Mouse (Mus musculus) kidney, embryonic 15.5 days (tissue): ENCODE measurements around the gene Vdr. TPM values are rescaled to one million over a fixed set of nuclear protein-coding genes. Genes with fewer than 3 reads are reported as not detected.

Source experiments
- ATAC-seq: fragments of 200-750 bp; cut with Nextera tagmentation; replicated peaks from 2 replicates; pipeline ENCODE4 v1.8.0; 2017; ENCODE audit warnings: moderate TSS enrichment; ENCODE audit not compliant: low FRiP score
- H3K27ac ChIP-seq: fragments of 300-500 bp; sonication (generic); 2 replicates; pipeline ENCODE4 v1.5.1; 2015; ENCODE audit warnings: mild to moderate bottlenecking, inconsistent platforms
- H3K27me3 ChIP-seq: fragments of 300-500 bp; sonication (generic); 2 replicates; pipeline ENCODE4 v1.6.1; 2015; ENCODE audit warnings: inconsistent platforms
- H3K36me3 ChIP-seq: fragments of 300-500 bp; sonication (generic); 2 replicates; pipeline ENCODE4 v1.6.1; 2015; ENCODE audit warnings: inconsistent platforms
- H3K4me1 ChIP-seq: fragments of 300-500 bp; sonication (generic); 2 replicates; pipeline ENCODE4 v1.6.1; 2015; ENCODE audit warnings: inconsistent platforms
- H3K4me2 ChIP-seq: fragments of 300-500 bp; sonication (generic); 2 replicates; pipeline ENCODE4 v1.6.1; 2015; ENCODE audit warnings: moderate library complexity, mild to moderate bottlenecking, inconsistent platforms
- H3K4me3 ChIP-seq: fragments of 300-500 bp; sonication (generic); replicated peaks from 2 replicates; pipeline ENCODE4 v1.5.1; 2015; ENCODE audit warnings: mild to moderate bottlenecking, inconsistent platforms
- H3K9ac ChIP-seq: fragments of 300-500 bp; sonication (generic); 2 replicates; pipeline ENCODE4 v1.6.1; 2015; ENCODE audit warnings: mild to moderate bottlenecking, inconsistent platforms
- H3K9me3 ChIP-seq: fragments of 300-500 bp; sonication (generic); replicated peaks from 2 replicates; pipeline ENCODE4 v1.6.1; 2016; ENCODE audit warnings: inconsistent platforms
- WGBS: fragments of 180-500 bp; shearing (Covaris S2); methylation state at CpG from one replicate; pipeline ENCODE4 v1.1.7; 2015; ENCODE audit warnings: mixed read lengths; 5-methylcytosine and 5-hydroxymethylcytosine counted together
- polyA plus RNA-seq: library from polyadenylated mRNA; unstranded; fragments of >200 nt; fragmentation: Nextera tagmentation; extraction: Ambion mirVana; gene quantifications from 2 replicates; pipeline ENCODE4 v1.2.1, GENCODE M21; 2015

Gene Vdr
- polyA plus RNA-seq, 1 experiment from 2014 or later: 6.5 TPM

DNA sequence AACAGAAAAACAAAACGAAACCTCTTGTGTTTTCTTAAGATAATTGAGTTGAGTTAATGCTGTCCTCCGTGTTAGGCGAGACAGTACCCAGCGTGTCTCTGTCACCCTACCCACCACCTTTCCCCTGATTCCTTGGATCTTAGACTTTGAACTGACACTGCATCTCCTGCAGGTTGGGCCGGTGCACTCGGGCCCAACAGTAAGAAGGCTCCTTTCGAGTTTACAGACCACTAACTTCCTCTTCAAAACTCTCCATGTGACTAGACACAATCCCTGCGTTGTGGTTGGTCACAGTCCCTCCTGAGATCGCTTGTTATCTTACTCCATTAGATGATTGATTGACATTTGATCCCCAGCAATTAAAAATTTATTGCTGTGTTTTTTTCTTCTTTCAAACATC lies 7.6 kb upstream of the Vdr start:
- no peak overlapping the region for H3K27ac ChIP-seq
- no peak overlapping the region for H3K9ac ChIP-seq
- H3K27me3 ChIP-seq: no peaks in the 10 kb centered on the region
- peaks cover 7% of the 10 kb centered on the region; the same call in 1 of the 2 replicates for H3K4me1 ChIP-seq
- WGBS: 73% methylated on average over 9 of the region's 9 CpGs
- H3K4me2 ChIP-seq: no peak overlapping the region
- H3K36me3 ChIP-seq: no peaks in the 10 kb centered on the region
- H3K9me3 ChIP-seq: no peaks in the 10 kb centered on the region
- no peak for ATAC-seq
- no peak overlapping the region for H3K4me3 ChIP-seq

DNA sequence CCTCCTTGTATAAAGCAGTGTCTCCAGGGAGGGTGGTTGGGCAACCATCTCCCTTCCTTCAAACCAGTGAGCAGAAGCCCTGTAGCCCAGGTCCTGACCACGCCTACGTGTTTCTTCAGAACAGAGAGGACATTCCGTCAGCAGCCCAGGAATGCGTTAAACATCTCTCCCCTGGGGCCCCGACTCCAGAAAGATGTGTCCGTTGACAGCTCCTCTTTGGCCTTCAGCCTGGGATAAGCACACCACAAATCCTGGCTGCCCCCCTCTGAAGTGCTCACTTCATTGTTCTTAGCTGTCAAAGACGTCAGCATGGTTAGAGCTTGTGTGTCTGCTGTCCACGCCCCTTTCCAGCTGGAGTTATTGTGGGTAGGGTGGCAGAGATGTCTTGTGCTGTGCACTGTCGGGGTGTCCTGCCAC lies 3.9 kb upstream of the Vdr start:
- Histone ChIP-seq H3K4me1 (peaks cover 7% of the 10 kb centered on the region; the same call in 1 of the 2 replicates), H3K4me3 (no peak overlapping the region), H3K9me3 (no peaks in the 10 kb centered on the region), H3K9ac (no peak overlapping the region), H3K4me2 (0 out of 2 replicates have a peak overlapping the region, but pooled peaks have one; percentile 20), H3K36me3 (no peaks in the 10 kb centered on the region), H3K27ac (no peak overlapping the region), H3K27me3 (peaks cover 18% of the 10 kb centered on the region)
- WGBS: 21% methylated on average over 9 of the region's 9 CpGs
- ATAC-seq: no peak

DNA sequence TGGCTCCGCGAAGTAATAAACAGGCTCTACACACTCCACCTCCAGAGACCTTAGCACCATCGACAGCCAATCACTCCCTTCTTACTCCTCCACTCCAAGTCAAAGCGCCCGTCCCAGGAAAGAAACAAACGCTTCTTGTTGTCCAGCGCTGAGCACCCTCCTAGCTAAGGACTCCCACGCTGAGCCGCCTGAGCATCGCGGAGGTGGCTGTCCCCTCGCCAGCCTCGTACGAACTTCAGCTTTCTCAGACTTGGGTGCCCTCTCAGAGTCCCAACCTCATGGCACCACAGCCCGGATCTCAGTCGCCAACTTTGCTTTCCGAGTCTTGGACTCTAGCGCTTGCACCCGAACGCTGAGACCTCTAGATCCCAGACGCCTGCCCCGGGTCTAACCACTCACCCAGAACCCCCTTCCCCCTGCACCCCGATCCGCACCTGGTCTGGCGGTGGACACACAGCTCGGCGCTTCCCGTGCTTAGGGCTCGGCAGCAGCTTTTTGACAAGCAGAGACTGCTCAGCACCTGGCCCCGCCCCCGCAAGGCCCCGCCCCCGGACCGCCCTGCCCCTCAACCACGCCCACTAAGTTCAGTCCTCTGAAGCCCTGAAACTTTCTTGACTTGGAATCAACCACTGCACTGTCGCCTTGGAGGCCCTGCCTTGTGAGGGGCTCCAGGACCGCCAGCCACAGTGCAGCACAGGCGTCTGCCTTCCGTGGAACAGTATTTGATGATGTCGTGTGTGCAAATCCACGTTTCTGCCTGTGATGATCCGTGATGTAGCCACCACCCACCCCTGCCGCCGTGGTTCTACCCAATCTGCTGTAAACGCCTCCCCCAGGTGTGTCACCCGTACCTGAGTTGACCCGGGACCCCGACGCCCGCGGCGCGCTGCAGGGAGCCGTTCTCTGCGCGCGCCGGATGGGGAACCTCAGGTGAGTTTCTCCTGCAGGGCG lies 2.4 kb downstream of the Vdr start:
- Histone ChIP-seq H3K4me1 (peaks cover 47% of the 10 kb centered on the region), H3K27ac (peak overlapping the region; percentile 60), H3K27me3 (peaks cover 35% of the 10 kb centered on the region), H3K4me2 (peak overlapping the region; percentile 96), H3K4me3 (peak overlapping the region; percentile 58), H3K9ac (peak overlapping the region; percentile 55), H3K36me3 (no peaks in the 10 kb centered on the region), H3K9me3 (no peaks in the 10 kb centered on the region)
- WGBS: 1% methylated on average over 59 of the region's 59 CpGs
- ATAC-seq: peak; percentile 86

DNA sequence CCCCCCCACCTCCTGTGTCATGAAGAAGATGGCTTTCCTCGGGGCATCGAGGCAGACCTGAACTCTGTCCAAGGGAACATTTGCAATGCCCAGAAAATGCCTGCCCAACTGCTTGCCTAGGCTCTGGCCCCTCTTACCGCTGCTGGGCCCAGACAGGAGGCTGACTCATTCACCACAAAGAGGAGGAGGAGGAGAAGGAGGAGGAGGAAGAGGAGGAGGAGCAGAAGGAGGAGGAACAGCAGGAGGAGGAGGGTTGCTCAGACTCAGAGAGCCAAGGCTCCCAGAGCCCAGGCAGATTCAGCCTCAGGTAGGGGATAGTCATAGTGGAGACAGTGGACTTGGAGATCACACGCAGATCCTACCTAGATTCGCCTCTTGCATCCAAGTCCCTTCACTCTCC lies 3.2 kb downstream of the Vdr start:
- Histone ChIP-seq H3K4me3 (peak overlapping the region; percentile 58), H3K27ac (no peak overlapping the region), H3K4me2 (peak overlapping the region; percentile 96), H3K9ac (peak overlapping the region; percentile 55; the same call in 1 of the 2 replicates), H3K9me3 (no peaks in the 10 kb centered on the region), H3K4me1 (peaks cover 47% of the 10 kb centered on the region), H3K27me3 (peaks cover 35% of the 10 kb centered on the region), H3K36me3 (no peaks in the 10 kb centered on the region)
- no peak for ATAC-seq
- 45% methylated on average over 5 of the region's 5 CpGs for WGBS

DNA sequence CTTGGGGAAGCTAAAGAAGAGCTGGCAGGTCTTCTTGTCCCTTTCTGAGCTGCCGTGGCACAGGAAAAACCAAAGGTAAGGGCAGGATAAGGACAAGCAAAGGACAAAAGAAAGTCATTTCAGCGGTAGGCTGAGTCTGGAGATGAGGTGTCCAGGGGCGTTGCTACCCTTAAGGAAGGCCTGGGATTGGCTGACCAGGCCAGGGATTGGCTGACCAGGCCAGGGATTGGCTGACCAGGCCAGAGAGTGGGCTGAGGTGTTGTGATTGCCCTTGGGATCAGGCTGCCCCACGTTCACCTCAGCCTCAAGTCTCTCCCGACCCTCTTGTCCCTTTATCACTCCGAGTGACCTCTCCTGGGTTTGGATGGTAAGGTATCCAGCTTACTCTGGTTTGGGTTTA lies 5.1 kb downstream of the Vdr start:
- Histone ChIP-seq H3K27ac (no peak overlapping the region), H3K27me3 (peaks cover 23% of the 10 kb centered on the region), H3K4me2 (no peak overlapping the region), H3K4me1 (peaks cover 52% of the 10 kb centered on the region), H3K9me3 (no peaks in the 10 kb centered on the region), H3K4me3 (no peak overlapping the region), H3K36me3 (no peaks in the 10 kb centered on the region), H3K9ac (no peak overlapping the region)
- ATAC-seq: no peak
- 78% methylated on average over 6 of the region's 6 CpGs for WGBS

DNA sequence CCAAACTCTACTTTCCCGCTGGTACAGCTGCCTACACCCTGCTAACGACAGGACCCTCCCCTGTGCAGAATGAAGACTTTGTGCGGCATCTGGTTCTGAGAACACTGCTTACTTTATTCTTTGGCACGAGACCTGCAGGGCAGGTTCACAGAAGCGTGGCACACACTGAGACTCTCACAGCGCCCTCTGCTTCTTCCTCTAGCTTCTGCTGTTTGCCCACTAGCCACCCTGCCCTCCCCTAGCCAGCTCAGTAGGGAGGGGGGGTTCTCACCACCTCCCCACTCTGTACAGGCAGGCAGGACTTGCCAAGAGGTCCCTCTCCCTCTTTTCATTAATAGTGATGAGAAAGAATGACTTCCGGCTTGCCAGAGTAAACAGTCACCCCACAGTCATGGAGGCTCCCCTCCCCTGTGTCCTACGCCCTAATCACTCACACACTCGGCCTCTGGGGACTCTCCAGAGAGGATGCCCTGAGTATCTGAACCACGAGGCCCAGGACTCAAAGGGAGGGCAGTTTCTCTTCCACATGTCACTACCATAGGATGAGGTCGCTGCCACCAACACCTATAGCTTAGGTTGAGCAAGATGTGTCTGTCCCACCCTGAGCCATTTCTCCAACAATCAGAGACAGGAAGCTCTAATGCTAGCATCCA lies 6.0 kb downstream of the Vdr start:
- Histone ChIP-seq H3K4me1 (peaks cover 55% of the 10 kb centered on the region), H3K27ac (no peak overlapping the region), H3K9ac (no peak overlapping the region), H3K9me3 (no peaks in the 10 kb centered on the region), H3K36me3 (no peaks in the 10 kb centered on the region), H3K4me2 (no peak overlapping the region), H3K4me3 (no peak overlapping the region), H3K27me3 (peaks cover 17% of the 10 kb centered on the region)
- 58% methylated on average over 11 of the region's 11 CpGs for WGBS
- no peak for ATAC-seq

DNA sequence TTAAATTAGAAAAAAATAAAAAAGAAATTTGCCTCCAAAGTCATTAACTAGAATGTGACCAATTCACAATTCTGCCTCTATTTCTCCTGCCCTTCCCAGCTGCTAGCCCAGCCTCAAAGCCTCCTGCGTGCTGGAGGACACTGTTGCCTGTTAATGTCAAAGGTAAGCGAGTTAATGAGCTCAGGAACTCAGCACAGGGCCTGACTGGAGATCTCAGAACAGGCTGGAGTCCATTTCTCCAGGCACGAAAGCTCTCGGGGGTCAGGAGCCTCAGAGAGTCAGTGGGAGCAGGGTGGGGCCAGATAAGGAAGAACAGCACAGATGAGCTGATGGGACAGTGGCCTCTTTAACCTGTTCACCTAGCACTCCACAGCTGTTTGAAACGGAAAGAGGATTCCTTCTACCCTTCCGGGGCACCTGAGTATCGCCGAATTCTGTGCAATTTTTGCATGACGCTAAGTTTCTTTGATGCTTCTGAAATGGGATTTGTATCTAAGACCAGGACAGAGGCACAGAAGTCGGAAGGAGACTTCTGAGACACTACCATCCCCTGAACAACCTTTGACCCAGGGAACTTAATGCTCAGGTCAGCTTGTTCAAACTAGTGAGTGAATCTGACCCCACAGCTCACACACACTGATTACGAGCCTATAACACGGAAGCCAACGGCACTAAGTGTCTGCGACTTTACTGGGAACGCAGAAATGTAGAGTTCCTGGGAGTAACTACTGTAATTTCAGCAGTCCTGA lies 7.0 kb downstream of the Vdr start:
- WGBS: 74% methylated on average over 15 of the region's 15 CpGs
- no peaks in the 10 kb centered on the region for H3K9me3 ChIP-seq
- no peak overlapping the region for H3K9ac ChIP-seq
- no peaks in the 10 kb centered on the region for H3K36me3 ChIP-seq
- H3K27me3 ChIP-seq: peaks cover 8% of the 10 kb centered on the region
- H3K4me2 ChIP-seq: no peak overlapping the region
- H3K4me3 ChIP-seq: no peak overlapping the region
- H3K4me1 ChIP-seq: peaks cover 51% of the 10 kb centered on the region
- ATAC-seq: no peak
- H3K27ac ChIP-seq: no peak overlapping the region

DNA sequence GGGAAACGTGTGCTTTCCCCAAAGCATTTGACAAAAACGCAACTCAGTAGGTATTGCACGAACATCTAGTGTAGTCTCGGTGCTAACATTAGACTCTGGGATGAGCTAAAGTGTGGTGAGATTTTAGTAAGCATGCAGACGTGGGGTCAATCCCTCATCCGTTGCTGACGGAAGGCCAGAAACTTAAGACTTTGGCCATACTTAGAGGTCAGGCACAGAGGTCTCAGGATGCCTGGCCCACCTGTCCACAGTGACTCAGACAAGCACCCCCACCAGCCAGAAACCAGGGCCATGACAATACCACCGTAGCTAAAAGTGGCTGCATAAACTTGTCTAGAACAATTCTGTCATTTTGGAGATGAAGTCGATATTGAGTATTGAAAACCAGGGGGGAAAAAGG lies 9.4 kb downstream of the Vdr start:
- 75% methylated on average over 9 of the region's 9 CpGs for WGBS
- Histone ChIP-seq H3K4me2 (no peak overlapping the region), H3K36me3 (no peaks in the 10 kb centered on the region), H3K27ac (no peak overlapping the region), H3K4me3 (no peak overlapping the region), H3K9me3 (no peaks in the 10 kb centered on the region), H3K27me3 (0 out of 2 replicates have a peak, but pooled peaks cover 3% of the 10 kb centered on the region), H3K9ac (no peak overlapping the region), H3K4me1 (peaks cover 48% of the 10 kb centered on the region)
- ATAC-seq: no peak

DNA sequence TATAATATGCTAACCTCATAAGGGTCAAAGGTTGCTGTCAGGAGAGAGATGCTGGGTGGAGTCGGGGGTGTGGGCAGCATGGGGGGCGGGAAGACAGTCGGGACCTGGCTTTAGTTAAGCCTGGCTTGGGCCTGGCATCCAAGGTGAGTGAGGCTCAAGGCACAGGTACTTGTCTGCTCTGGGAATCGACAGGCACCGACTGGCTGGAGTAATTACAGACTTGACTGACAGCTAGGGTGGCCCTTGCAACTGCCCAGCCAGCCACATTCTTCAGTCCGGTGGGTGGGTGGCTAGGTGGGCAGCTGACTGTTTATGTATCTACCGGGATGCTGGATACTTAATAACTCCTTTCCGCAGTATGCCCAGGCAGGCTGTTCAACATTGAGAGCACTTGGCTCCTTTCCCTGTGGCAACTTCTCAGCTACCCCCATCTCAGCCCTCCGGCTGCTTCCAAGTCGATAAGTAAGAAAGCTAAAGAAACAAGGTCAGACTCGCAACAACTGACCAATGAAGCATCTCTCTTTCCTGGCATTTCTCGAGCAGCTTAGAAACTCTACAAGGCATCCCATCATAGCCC lies 10.0 kb downstream of the Vdr start:
- Histone ChIP-seq H3K36me3 (no peaks in the 10 kb centered on the region), H3K27me3 (0 out of 2 replicates have a peak, but pooled peaks cover 2% of the 10 kb centered on the region), H3K4me3 (no peak overlapping the region), H3K4me2 (no peak overlapping the region), H3K4me1 (peaks cover 54% of the 10 kb centered on the region), H3K9me3 (no peaks in the 10 kb centered on the region), H3K27ac (no peak overlapping the region), H3K9ac (no peak overlapping the region)
- 66% methylated on average over 12 of the region's 12 CpGs for WGBS
- no peak for ATAC-seq

DNA sequence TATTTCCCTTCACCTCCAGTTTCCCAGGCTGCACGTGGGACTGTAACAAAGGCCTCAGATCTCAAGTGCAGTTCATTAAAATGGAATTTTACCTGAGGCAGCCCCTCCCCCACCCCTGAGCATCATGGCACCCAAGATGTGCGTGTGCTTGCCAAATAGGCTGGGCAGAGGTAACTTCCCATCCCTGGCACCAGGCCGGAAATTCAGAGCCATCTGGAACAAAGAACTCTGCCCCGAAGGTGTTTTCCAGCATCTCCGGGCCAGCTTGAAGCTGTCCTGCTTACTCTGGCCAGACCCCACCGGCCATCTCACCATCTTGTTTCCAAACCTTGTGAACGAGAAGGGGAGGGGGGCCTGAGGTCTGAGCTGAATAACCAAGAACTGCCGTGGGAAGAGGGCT lies 10.7 kb downstream of the Vdr start:
- Histone ChIP-seq H3K4me3 (no peak overlapping the region), H3K27ac (no peak overlapping the region), H3K9me3 (no peaks in the 10 kb centered on the region), H3K4me1 (peaks cover 56% of the 10 kb centered on the region), H3K4me2 (no peak overlapping the region), H3K9ac (no peak overlapping the region), H3K27me3 (no peaks in the 10 kb centered on the region), H3K36me3 (no peaks in the 10 kb centered on the region)
- no peak for ATAC-seq
- 79% methylated on average over 8 of the region's 8 CpGs for WGBS

DNA sequence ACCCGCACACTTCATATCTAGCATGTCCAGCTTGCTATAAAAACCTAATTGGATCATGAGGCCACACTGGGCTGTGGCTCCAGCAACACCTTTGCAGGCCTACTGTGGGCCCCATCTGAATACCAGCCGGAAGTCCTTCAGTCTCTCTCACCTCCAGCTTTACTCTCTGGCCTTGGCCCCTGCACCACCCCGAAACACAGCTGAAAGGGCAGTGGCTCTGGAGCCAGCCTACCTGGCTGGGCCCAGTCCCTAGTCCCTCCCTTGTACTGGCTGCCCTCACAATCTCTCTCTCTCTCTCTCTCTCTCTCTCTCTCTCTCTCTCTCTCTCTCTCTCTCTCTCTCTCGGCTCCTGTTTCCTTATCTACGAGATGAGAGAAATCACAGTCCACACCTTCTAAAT lies 11.6 kb downstream of the Vdr start:
- no peak for ATAC-seq
- Histone ChIP-seq H3K4me1 (peaks cover 51% of the 10 kb centered on the region), H3K27me3 (no peaks in the 10 kb centered on the region), H3K27ac (no peak overlapping the region), H3K9me3 (no peaks in the 10 kb centered on the region), H3K9ac (no peak overlapping the region), H3K36me3 (no peaks in the 10 kb centered on the region), H3K4me3 (no peak overlapping the region), H3K4me2 (no peak overlapping the region)
- WGBS: 83% methylated on average over 5 of the region's 5 CpGs
